Mouse (Mus musculus) spleen, adult 18-20 months (tissue): Measurements from ENCODE around the gene Sdk2.

ENCODE experiments used
- DNase-seq, 2 experiments: peaks; one replicate each; pipeline ENCODE4 v3.0.0; 2022; ENCODE audit warnings: mixed read lengths in 2 of 2

Sdk2 gene

GRCm38 (mm10) chr11:113990065-113990464 lies 76.8 kb downstream of the Sdk2 start:
- DNase-seq, result no peak

- no peak for DNase-seq
Measured at GRCm38 (mm10) chr11:113985826-113986416, 80.9 kb downstream of the Sdk2 start.

- no peak for DNase-seq
Measured at GRCm38 (mm10) chr11:113981732-113982503, 84.9 kb downstream of the Sdk2 start.

GRCm38 (mm10) chr11:113981088-113981487 lies 85.8 kb downstream of the Sdk2 start:
- DNase-seq, result no peak

GRCm38 (mm10) chr11:113978318-113978717 lies 88.5 kb downstream of the Sdk2 start:
- DNase-seq, result no peak

- no peak for DNase-seq
Measured at GRCm38 (mm10) chr11:113975667-113975970, 91.2 kb downstream of the Sdk2 start.

- DNase-seq, result no peak
Measured at GRCm38 (mm10) chr11:113974876-113975666, 91.8 kb downstream of the Sdk2 start.

GRCm38 (mm10) chr11:113972517-113972872 lies 94.4 kb downstream of the Sdk2 start:
- DNase-seq, result no peak

GRCm38 (mm10) chr11:113971609-113972516 lies 95.0 kb downstream of the Sdk2 start:
- DNase-seq, result no peak

- DNase-seq, result no peak
Measured at GRCm38 (mm10) chr11:113970026-113970425, 96.8 kb downstream of the Sdk2 start.

- no peak for DNase-seq
Measured at GRCm38 (mm10) chr11:113965214-113965613, 101.6 kb downstream of the Sdk2 start.

- DNase-seq, result no peak
Measured at GRCm38 (mm10) chr11:113962751-113963150, 104.1 kb downstream of the Sdk2 start.

- no peak for DNase-seq
Measured at GRCm38 (mm10) chr11:113951616-113951988, 115.2 kb downstream of the Sdk2 start.

- no peak for DNase-seq
Measured at GRCm38 (mm10) chr11:113950904-113951615, 115.8 kb downstream of the Sdk2 start.

- no peak for DNase-seq
Measured at GRCm38 (mm10) chr11:113948676-113949075, 118.2 kb downstream of the Sdk2 start.

- DNase-seq, result no peak
Measured at GRCm38 (mm10) chr11:113942101-113942735, 124.6 kb downstream of the Sdk2 start.

- no peak for DNase-seq
Measured at GRCm38 (mm10) chr11:113933678-113934077, 133.2 kb downstream of the Sdk2 start.

- DNase-seq, result no peak
Measured at GRCm38 (mm10) chr11:113932909-113933308, 133.9 kb downstream of the Sdk2 start.

GRCm38 (mm10) chr11:113931701-113932100 lies 135.1 kb downstream of the Sdk2 start:
- DNase-seq, result no peak

- no peak for DNase-seq
Measured at GRCm38 (mm10) chr11:113930112-113930511, 136.7 kb downstream of the Sdk2 start.

- no peak for DNase-seq
Measured at GRCm38 (mm10) chr11:113928831-113929230, 138.0 kb downstream of the Sdk2 start.

- DNase-seq, result no peak
Measured at GRCm38 (mm10) chr11:113928291-113928690, 138.6 kb downstream of the Sdk2 start.
